Mouse (Mus musculus) olfactory bulb, adult 2 months (tissue): ENCODE results near the gene Abracl. TPM values are rescaled to one million over a fixed set of nuclear protein-coding genes. Genes with fewer than 3 reads are reported as not detected.

Source experiments
- H3K27ac ChIP-seq: fragments of 200-500 bp; 2 replicates; pipeline ENCODE4 v1.5.1; 2012; ENCODE audit warnings: low read depth, low read length; ENCODE audit not compliant: insufficient read depth
- H3K4me1 ChIP-seq: fragments of 200-500 bp; 2 replicates; pipeline ENCODE4 v1.6.1; 2012; ENCODE audit warnings: low read length; ENCODE audit not compliant: control insufficient read depth, insufficient read depth
- H3K4me3 ChIP-seq: fragments of 200-500 bp; 2 replicates; pipeline ENCODE4 v1.5.1; 2012; ENCODE audit warnings: mild to moderate bottlenecking, low read depth, low read length, moderate library complexity; ENCODE audit not compliant: insufficient read depth
- CTCF ChIP-seq: fragments of 200-500 bp; IDR thresholded peaks from 2 replicates; pipeline ENCODE4 v1.5.1; 2012; ENCODE audit warnings: low read depth, mild to moderate bottlenecking, low read length, moderate library complexity; ENCODE audit not compliant: insufficient read depth
- POLR2A ChIP-seq: fragments of 200-500 bp; IDR thresholded peaks from 2 replicates; pipeline ENCODE4 v1.6.1; 2012; ENCODE audit warnings: mild to moderate bottlenecking, low read depth, low read length, moderate library complexity; ENCODE audit not compliant: insufficient read depth
- WGBS: fragments of 180-500 bp; shearing (Covaris S2); methylation state at CpG from one replicate; pipeline ENCODE4 v1.1.7; 2018; 5-methylcytosine and 5-hydroxymethylcytosine counted together
- polyA plus RNA-seq: library from polyadenylated mRNA; stranded (reverse); fragments of >200 nt; gene quantifications from 2 replicates; pipeline ENCODE4 v1.2.4, GENCODE M21; 2012; ENCODE audit warnings: low replicate concordance; ENCODE audit not compliant: missing spikeins, insufficient read depth, insufficient read length

Gene Abracl
- polyA plus RNA-seq, 1 experiment, result not detected

DNA sequence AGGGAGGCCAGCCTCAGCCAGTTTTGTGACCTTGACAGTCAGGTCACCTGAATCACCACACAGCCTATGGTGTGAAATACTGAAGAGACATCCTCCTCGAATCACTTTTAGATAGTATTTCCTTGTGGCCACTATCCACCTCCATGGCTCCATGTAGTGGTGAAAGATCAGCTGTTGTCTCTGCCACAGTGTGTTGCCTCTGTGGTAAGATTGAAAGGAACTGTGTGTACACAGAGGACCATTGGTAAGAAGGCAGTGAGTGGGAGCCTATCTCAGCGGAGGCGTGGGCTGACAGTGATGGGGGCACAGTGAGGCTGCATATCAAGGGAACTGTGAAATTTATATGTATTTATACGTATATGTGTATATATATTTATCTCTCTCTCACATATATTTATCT lies 38.4 kb upstream of the Abracl start:
- WGBS, result 93% methylated on average over 4 of the region's 4 CpGs
- Histone ChIP-seq H3K4me1 (peaks cover 8% of the 10 kb centered on the region), H3K4me3 (no peak overlapping the region), H3K27ac (no peak overlapping the region)
- no peak for TF ChIP-seq CTCF
- no peak for TF ChIP-seq POLR2A

DNA sequence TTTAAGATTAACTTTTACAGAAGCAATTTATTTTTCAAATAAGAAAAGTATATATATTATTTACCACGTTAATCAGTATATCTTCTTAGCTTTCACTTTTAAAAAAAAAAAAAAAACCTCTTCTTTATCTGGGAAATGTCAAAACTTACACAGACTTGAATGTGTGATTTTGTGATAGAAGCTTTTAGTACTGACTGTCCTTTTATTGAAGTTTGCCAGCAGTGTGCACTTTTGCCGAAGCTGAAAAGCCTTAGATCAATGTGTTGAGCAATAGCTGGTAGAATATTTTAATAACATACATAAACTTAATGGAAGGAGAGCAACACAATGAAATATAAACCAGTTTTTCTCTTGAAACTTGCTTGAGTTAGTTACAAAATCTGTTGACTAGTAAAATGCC lies 37.7 kb upstream of the Abracl start:
- Histone ChIP-seq H3K4me3 (no peak overlapping the region), H3K4me1 (peaks cover 7% of the 10 kb centered on the region), H3K27ac (no peak overlapping the region)
- WGBS, result 81% methylated on average over 2 of the region's 2 CpGs
- TF ChIP-seq POLR2A (no peak), CTCF (no peak)

DNA sequence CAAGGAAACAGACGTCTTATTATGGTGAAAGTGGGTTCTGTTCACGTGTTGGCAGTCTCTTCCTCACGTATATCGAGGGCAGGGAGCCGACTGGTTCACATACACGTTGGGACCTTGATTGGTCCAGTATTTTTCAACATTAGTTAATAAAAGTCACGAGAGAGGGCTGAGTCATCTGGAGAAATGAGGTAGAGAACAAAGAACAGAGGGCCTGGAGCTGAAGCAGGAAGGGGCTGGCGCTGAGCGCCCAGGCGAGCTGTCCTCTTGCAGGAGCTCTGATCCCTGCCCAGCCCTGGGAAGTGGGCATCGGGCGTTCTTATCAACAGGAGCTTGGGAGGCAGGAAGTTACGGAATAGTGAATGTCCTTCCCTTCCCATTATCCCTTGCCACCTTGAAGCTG lies 36.7 kb upstream of the Abracl start:
- TF ChIP-seq CTCF, result no peak
- no peak for TF ChIP-seq POLR2A
- H3K27ac ChIP-seq, result no peak overlapping the region
- H3K4me1 ChIP-seq, result peaks cover 7% of the 10 kb centered on the region
- no peak overlapping the region for H3K4me3 ChIP-seq
- WGBS, result 89% methylated on average over 13 of the region's 13 CpGs

DNA sequence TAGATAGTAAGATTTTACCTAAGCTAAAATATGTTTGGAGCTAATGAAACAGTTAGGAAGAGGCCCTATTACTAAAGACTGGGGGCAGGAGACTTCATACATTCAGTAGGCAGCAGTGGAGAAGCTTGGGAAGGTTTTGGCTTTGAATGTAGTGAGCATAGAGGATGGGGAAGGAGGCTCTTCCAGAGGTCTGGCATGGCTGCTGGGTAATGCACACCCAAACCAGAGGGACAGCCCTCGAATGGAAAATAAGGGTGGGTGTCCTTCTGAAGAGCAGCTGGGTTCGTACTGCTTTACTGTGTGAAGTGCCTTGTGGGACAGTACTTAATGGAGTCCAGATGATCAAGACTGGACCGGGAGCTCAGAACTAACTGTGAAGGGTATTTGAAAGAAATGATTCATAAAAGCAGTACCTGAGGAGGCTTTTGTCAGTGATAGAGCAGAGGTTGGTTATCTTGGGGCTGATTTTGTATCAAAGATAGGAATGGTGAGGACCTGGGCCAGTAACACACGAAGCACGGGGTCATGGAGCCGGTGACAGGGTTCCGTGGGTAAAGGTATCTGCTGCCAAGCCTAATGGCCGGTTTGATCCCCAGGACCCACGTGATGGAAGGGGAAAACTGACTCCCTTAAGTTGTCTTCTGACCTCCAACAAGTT lies 35.7 kb upstream of the Abracl start:
- Histone ChIP-seq H3K4me1 (peaks cover 7% of the 10 kb centered on the region), H3K27ac (no peak overlapping the region), H3K4me3 (no peak overlapping the region)
- 91% methylated on average over 9 of the region's 9 CpGs for WGBS
- TF ChIP-seq CTCF (no peak), POLR2A (no peak)

DNA sequence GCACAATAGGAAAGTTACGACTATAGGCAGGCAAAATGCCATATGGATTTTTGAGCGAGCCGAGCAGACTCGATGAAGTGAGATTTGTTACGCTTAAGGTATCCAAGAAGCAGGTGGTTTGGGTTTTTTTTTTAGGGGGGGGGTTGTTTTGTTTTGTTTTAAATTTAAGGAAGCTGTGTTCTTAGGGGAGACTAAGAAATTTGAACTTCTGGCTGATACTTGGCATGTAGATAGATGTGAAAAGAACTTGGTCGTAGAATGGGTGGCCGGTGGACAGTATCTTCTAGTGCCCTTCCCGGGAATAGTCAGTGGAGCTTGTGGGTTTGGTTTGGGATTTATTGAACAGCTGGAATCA lies 33.3 kb upstream of the Abracl start:
- no peak for TF ChIP-seq CTCF
- TF ChIP-seq POLR2A, result no peak
- H3K4me1 ChIP-seq, result peaks cover 7% of the 10 kb centered on the region
- peak overlapping the region; percentile 91 for H3K4me3 ChIP-seq
- WGBS, result under 1% methylated on average over 8 of the region's 8 CpGs
- H3K27ac ChIP-seq, result no peak overlapping the region

DNA sequence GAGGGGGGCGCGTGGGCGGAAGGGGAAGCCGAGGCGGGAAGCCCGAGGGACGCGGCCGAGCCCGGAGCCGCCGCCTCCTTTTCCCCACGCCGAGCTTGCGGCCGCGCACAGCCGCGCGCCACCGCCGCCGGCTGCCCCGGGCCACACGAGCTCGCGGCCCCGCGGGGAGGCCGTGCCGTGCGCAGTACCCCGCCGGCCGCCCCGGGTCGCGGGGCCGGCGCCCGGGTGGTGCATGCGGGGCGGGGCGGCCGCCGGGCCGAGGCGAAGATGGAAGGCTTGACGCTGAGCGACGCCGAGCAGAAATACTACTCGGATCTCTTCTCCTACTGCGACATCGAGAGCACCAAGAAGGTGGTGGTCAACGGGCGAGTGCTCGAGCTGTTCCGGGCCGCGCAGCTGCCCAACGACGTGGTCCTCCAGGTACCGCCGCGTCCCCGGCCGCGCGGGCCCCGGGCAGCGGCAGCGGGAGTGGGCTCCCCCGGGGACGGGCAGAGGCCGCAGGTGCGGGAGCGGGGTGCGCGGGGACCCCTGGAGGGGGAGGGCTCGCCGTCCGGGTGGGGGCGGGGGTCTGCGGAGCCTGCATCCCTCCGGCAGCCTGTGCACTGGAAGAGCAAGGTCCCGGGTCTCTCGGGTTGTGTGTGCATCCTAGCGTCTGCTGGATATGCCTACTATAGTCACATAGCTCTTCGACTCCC lies 32.8 kb upstream of the Abracl start, which contains the start of gene Reps1:
Reps1 (plus strand) TSS at position 166 of the 695 bp plus-strand sequence.
- Histone ChIP-seq H3K4me1 (peaks cover 7% of the 10 kb centered on the region), H3K27ac (0 out of 2 replicates have a peak within 1 kb of the TSS, but pooled peaks have one; percentile 24), H3K4me3 (peak within 1 kb of the TSS; percentile 91)
- TF ChIP-seq POLR2A (no peak; the same call in 1 of the 2 replicates), CTCF (no peak)
- WGBS, result under 1% methylated on average over 88 of the region's 90 CpGs

DNA sequence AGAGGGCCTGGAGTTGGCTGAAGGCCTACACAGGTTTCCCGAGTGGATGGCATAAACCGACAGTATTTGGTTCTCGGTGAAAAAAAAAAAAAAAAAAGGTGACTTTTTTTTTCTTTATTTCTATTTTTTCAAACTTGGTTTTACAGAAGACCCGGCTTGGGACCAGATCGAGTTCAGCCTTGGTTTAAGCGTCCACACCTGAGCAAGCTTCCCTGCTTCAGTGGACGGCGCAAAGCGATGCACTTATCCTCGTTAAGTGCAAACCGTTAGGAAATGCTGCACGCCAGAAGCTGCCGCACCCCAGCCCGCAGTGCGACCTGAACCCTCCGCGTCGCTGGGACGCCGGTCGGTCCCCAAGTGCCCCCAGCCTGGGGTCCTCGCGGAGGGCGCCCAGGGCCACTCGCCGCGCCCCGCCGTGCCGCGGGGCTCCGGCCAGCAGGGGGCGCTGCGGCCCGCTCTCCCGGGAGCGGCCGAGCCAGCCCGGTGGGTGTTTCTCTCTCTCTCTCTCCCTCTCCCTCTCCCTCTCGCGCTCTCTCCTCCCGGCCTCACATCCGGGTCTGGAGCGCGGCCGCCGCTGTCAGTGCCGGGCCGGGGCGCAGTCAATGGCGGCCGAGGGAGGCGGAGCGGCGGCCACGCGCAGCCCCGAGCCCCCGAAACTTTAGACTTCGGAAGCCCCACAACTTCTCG lies 32.1 kb upstream of the Abracl start:
- 0 out of 2 replicates have a peak overlapping the region, but pooled peaks have one; percentile 18 for H3K27ac ChIP-seq
- WGBS, result 3% methylated on average over 58 of the region's 61 CpGs
- TF ChIP-seq POLR2A, result peak; percentile 43; the same call in 1 of the 2 replicates
- TF ChIP-seq CTCF, result peak; percentile 92
- H3K4me1 ChIP-seq, result peaks cover 7% of the 10 kb centered on the region
- H3K4me3 ChIP-seq, result peak overlapping the region; percentile 91

DNA sequence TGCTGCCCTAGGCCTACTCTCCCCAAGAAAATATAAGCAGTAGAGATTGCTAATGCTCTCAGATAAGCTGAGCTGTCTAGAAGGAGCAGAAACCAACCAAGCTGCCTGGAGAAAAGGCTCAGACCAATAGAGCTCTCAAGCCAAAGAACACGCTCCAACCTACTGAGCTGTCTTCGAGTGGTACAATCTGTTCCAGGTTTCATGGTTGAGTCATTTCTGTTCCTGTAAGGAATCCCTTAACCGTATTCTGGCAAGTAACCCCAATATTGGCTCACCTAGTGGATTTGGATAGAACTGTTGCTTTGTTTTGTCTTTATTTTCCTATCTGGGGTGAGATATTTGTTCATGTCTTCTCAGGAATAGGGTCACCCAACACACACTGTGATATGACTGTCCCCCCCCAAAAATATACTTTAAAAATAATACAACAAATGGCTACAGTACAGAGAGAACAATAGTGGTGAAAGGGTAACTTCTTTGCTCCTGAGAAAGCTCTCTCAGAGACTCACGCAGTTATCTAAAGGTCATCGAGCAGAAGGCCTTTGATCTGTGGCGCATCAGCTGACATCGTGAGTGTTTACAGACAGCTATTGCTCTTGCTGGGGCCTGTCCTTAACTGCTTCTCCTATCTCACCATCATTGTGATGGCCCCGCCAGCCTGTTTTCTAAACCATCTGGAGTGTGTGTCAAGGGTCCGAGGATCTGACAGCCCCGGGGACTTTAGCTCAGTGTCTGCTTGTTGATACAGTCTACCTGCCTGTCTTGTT lies 24.5 kb upstream of the Abracl start:
- TF ChIP-seq POLR2A, result no peak
- TF ChIP-seq CTCF, result no peak
- Histone ChIP-seq H3K4me3 (no peak overlapping the region), H3K27ac (no peak overlapping the region), H3K4me1 (no peaks in the 10 kb centered on the region)
- WGBS, result 92% methylated on average over 10 of the region's 10 CpGs
